Mouse (Mus musculus): ENCODE data around the gene Slc25a45. TPM values are rescaled to one million over a fixed set of nuclear protein-coding genes. Genes with fewer than 3 reads are reported as not detected.

Slc25a45 gene
- total and polyA plus RNA-seq, 2 experiments, result 13.0 to 52.8 TPM

GRCm38 (mm10) chr19:5841999-5842784 lies 35.4 kb upstream of the Slc25a45 start:
- Histone ChIP-seq H3K27me3 (ENCODE audit: control insufficient read depth, insufficient read depth, low read length) (no peaks in the 10 kb centered on the region), H3K79me2 (ENCODE audit: control insufficient read depth, insufficient read depth, low read length) (peaks cover 13% of the 10 kb centered on the region), H3K36me3 (ENCODE audit: control insufficient read depth, insufficient read depth, low read length) (no peaks in the 10 kb centered on the region), H3K4me1 (ENCODE audit: control insufficient read depth, insufficient read depth, low read length) (peaks cover 8% of the 10 kb centered on the region), H3K9ac (ENCODE audit: low read depth, low read length) (peak overlapping the region; percentile 66), H3K4me3 (ENCODE audit: insufficient read depth, low read depth, low read length) (peak overlapping the region; percentile 71), H3K27ac (replicated peaks; ENCODE audit: insufficient read depth, low read depth, low read length) (peak overlapping the region; percentile 63)
- TF ChIP-seq POLR2A (IDR thresholded peaks at IDR 0.05; ENCODE audit: extremely low read depth, insufficient read depth, low read length) (peak; percentile 54), CTCF (IDR thresholded peaks at IDR 0.05; ENCODE audit: low read depth, low read length) (peak; percentile 2; the same call in 1 of the 2 replicates)
- peak; percentile 76 for DNase-seq (ENCODE audit: extremely low read depth, low read depth, low spot score)
- 8% methylated on average over 5 of the region's 5 CpGs for WGBS

GRCm38 (mm10) chr19:5842785-5843730 lies 34.5 kb upstream of the Slc25a45 start:
- H3K4me3 ChIP-seq (ENCODE audit: insufficient read depth, low read depth, low read length), result peak overlapping the region; percentile 71
- no peaks in the 10 kb centered on the region for H3K27me3 ChIP-seq (ENCODE audit: control insufficient read depth, insufficient read depth, low read length)
- peak overlapping the region; percentile 91 for H3K27ac ChIP-seq (replicated peaks; ENCODE audit: insufficient read depth, low read depth, low read length)
- peaks cover 13% of the 10 kb centered on the region for H3K79me2 ChIP-seq (ENCODE audit: control insufficient read depth, insufficient read depth, low read length)
- WGBS, result 4% methylated on average over 9 of the region's 9 CpGs
- peak; percentile 79 for DNase-seq (ENCODE audit: extremely low read depth, low read depth, low spot score)
- H3K4me1 ChIP-seq (ENCODE audit: control insufficient read depth, insufficient read depth, low read length), result peaks cover 16% of the 10 kb centered on the region
- no peaks in the 10 kb centered on the region for H3K36me3 ChIP-seq (ENCODE audit: control insufficient read depth, insufficient read depth, low read length)
- TF ChIP-seq CTCF (IDR thresholded peaks at IDR 0.05; ENCODE audit: low read depth, low read length) (peak; percentile 34; the same call in 1 of the 2 replicates), POLR2A (IDR thresholded peaks at IDR 0.05; ENCODE audit: extremely low read depth, insufficient read depth, low read length) (peak; percentile 69; the same call in 1 of the 2 replicates)
- peak overlapping the region; percentile 81 for H3K9ac ChIP-seq (ENCODE audit: low read depth, low read length)

GRCm38 (mm10) chr19:5843781-5844691 lies 33.6 kb upstream of the Slc25a45 start:
- Histone ChIP-seq H3K9ac (ENCODE audit: low read depth, low read length) (peak overlapping the region; percentile 81), H3K36me3 (ENCODE audit: control insufficient read depth, insufficient read depth, low read length) (no peaks in the 10 kb centered on the region), H3K27me3 (ENCODE audit: control insufficient read depth, insufficient read depth, low read length) (no peaks in the 10 kb centered on the region), H3K79me2 (ENCODE audit: control insufficient read depth, insufficient read depth, low read length) (peaks cover 13% of the 10 kb centered on the region), H3K4me3 (ENCODE audit: insufficient read depth, low read depth, low read length) (peak overlapping the region; percentile 71), H3K27ac (replicated peaks; ENCODE audit: insufficient read depth, low read depth, low read length) (peak overlapping the region; percentile 91), H3K4me1 (ENCODE audit: control insufficient read depth, insufficient read depth, low read length) (peaks cover 9% of the 10 kb centered on the region)
- DNase-seq (ENCODE audit: extremely low read depth, low read depth, low spot score), result peak; percentile 53
- WGBS, result 7% methylated on average over 30 of the region's 30 CpGs
- TF ChIP-seq POLR2A (IDR thresholded peaks at IDR 0.05; ENCODE audit: extremely low read depth, insufficient read depth, low read length) (peak; percentile 44), CTCF (IDR thresholded peaks at IDR 0.05; ENCODE audit: low read depth, low read length) (peak; percentile 30)

- H3K9ac ChIP-seq (ENCODE audit: low read depth, low read length), result peak overlapping the region; percentile 81
- H3K27ac ChIP-seq (replicated peaks; ENCODE audit: insufficient read depth, low read depth, low read length), result peak overlapping the region; percentile 91
- 4% methylated on average over 12 of the region's 12 CpGs for WGBS
- no peaks in the 10 kb centered on the region for H3K27me3 ChIP-seq (ENCODE audit: control insufficient read depth, insufficient read depth, low read length)
- H3K79me2 ChIP-seq (ENCODE audit: control insufficient read depth, insufficient read depth, low read length), result peaks cover 13% of the 10 kb centered on the region
- H3K4me3 ChIP-seq (ENCODE audit: insufficient read depth, low read depth, low read length), result peak overlapping the region; percentile 71
- peaks cover 9% of the 10 kb centered on the region for H3K4me1 ChIP-seq (ENCODE audit: control insufficient read depth, insufficient read depth, low read length)
- no peaks in the 10 kb centered on the region for H3K36me3 ChIP-seq (ENCODE audit: control insufficient read depth, insufficient read depth, low read length)
- peak; percentile 12; the same call in 1 of the 2 replicates for TF ChIP-seq CTCF (IDR thresholded peaks at IDR 0.05; ENCODE audit: low read depth, low read length)
- no peak; the same call in 1 of the 2 replicates for TF ChIP-seq POLR2A (IDR thresholded peaks at IDR 0.05; ENCODE audit: extremely low read depth, insufficient read depth, low read length)
- no peak for DNase-seq (ENCODE audit: extremely low read depth, low read depth, low spot score)
Observed at GRCm38 (mm10) chr19:5844831-5845318, 32.7 kb upstream of the Slc25a45 start.
